Mouse (Mus musculus): ENCODE results near the gene Trp53rka.

GRCm38 (mm10) chr2:165475850-165476249, 17.3 kb downstream of the Trp53rka start:
- TF ChIP-seq CTCF (conservative IDR thresholded peaks at IDR 0.05; ENCODE audit: insufficient read depth, insufficient read length, low read depth, low read length): no peak
- no peak for TF ChIP-seq POLR2A (IDR thresholded peaks at IDR 0.05; ENCODE audit: low read depth, low read length)

Measured in kidney, adult 2 months (tissue).